Mouse (Mus musculus) liver, adult 2 months (tissue): ENCODE data around the gene Opa3.

Experiments
- CTCF ChIP-seq: fragments of 200-500 bp; IDR thresholded peaks from 2 replicates; pipeline ENCODE4 v1.5.1; 2011; ENCODE audit warnings: low read depth, low read length, control low read depth
- POLR2A ChIP-seq: fragments of 200-500 bp; IDR thresholded peaks from 2 replicates; pipeline ENCODE4 v1.6.1; 2011; ENCODE audit warnings: low read length, control low read depth; ENCODE audit not compliant: insufficient read depth; ENCODE audit errors: extremely low read depth

DNA sequence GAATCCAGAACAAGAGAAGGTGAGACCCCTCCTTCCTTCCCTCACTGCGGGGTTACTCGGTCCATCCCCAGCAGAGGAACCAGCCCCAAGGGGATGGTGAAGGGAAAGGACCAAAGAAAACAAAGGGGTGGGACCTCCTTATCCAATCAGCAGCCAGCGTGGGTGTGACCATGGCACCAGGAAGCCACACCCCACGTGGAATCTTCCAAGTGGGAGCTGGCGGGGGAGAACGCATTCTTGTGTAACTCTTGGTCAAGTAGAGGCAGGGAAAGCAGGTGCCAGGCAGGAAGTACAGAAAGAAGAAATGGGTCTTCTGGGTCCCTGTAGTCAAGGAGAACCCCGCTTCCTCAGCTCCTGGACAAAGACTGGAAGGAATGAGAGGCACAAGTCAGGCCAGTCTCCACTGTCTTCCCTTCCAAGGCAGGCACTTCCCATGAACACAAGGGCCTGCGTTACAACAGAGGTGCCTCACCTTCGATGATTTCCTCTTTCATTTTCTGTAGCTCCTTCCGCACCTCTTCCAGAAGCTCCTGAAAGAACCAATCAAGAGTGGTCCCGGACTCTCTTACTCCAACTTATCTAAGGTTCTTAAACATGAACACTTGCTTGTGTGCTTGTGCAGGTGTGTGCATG lies 29.4 kb downstream of the Opa3 start:
- TF ChIP-seq POLR2A (no peak), CTCF (no peak)
